Mouse (Mus musculus) forebrain, embryonic 13.5 days (tissue): Measurements from ENCODE around the gene Tanc2. TPM values are rescaled to one million over a fixed set of nuclear protein-coding genes. Genes with fewer than 3 reads are reported as not detected.

Experiments used
- ATAC-seq: fragments of 200-750 bp; cut with Nextera tagmentation; 2 replicates; pipeline ENCODE4 v1.8.0; 2017
- H3K27ac ChIP-seq: fragments of 300-500 bp; sonication (generic); 2 replicates; pipeline ENCODE4 v1.5.1; 2015; ENCODE audit warnings: inconsistent platforms, mild to moderate bottlenecking, moderate library complexity
- H3K27me3 ChIP-seq: fragments of 300-500 bp; sonication (generic); 2 replicates; pipeline ENCODE4 v1.6.1; 2015; ENCODE audit warnings: mild to moderate bottlenecking, inconsistent platforms
- H3K36me3 ChIP-seq: fragments of 300-500 bp; sonication (generic); 2 replicates; pipeline ENCODE4 v1.6.1; 2015; ENCODE audit warnings: mild to moderate bottlenecking, inconsistent platforms; ENCODE audit not compliant: poor library complexity, severe bottlenecking
- H3K4me1 ChIP-seq: fragments of 300-500 bp; sonication (generic); 2 replicates; pipeline ENCODE4 v1.6.1; 2015; ENCODE audit warnings: inconsistent platforms
- H3K4me2 ChIP-seq: fragments of 300-500 bp; sonication (generic); 2 replicates; pipeline ENCODE4 v1.6.1; 2015; ENCODE audit warnings: inconsistent platforms, mild to moderate bottlenecking, moderate library complexity
- H3K4me3 ChIP-seq: fragments of 300-500 bp; sonication (generic); 2 replicates; pipeline ENCODE4 v1.5.1; 2015; ENCODE audit warnings: mild to moderate bottlenecking, inconsistent platforms
- H3K9ac ChIP-seq: fragments of 300-500 bp; sonication (generic); 2 replicates; pipeline ENCODE4 v1.6.1; 2015; ENCODE audit warnings: mild to moderate bottlenecking, inconsistent platforms
- H3K9me3 ChIP-seq: fragments of 300-500 bp; sonication (generic); replicated peaks from 2 replicates; pipeline ENCODE4 v1.6.1; 2016; ENCODE audit warnings: inconsistent platforms
- WGBS: fragments of 180-500 bp; shearing (Covaris S2); methylation state at CpG from one replicate; pipeline ENCODE4 v1.1.7; 2015; 5-methylcytosine and 5-hydroxymethylcytosine counted together
- microRNA-seq: library from miRNA; unstranded; fragments of <30 nt; microRNA quantifications from one replicate; pipeline ENCODE4, GENCODE M21; 2016
- polyA plus RNA-seq: library from polyadenylated mRNA; unstranded; fragments of >200 nt; fragmentation: Nextera tagmentation; extraction: Ambion mirVana; gene quantifications from 2 replicates; pipeline ENCODE4 v1.2.1, GENCODE M21; 2015

Gene Tanc2
- polyA plus RNA-seq, 1 experiment from 2014 or later: 17.4 TPM

DNA sequence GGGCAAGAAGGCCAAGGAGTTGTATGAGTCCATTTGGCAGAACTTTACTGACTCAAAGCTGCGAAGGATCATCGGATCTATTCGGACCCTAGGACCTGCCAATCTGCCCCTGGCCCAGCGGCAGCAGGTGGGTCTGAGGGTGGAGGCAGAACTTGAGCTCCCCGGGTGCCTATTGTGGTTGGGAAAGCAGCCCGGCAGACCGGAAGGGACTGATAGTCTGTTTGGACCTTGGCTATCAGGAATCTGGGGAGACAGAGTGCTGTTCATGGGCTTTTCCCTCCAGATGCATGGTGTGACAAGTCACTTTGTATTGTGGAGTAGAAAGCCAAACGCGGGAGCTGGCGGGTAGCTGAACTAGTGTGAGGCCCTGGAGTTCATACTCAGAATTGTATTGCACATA is 379.2 kb downstream of the Tanc2 start:
- Histone ChIP-seq H3K36me3 (no peaks in the 10 kb centered on the region), H3K4me2 (peak overlapping the region; percentile 94), H3K9ac (no peak overlapping the region), H3K9me3 (no peaks in the 10 kb centered on the region; the same call in 1 of the 2 replicates), H3K27ac (no peak overlapping the region), H3K4me3 (no peak overlapping the region), H3K27me3 (peaks cover 37% of the 10 kb centered on the region), H3K4me1 (peaks cover 14% of the 10 kb centered on the region)
- ATAC-seq: no peak
- WGBS: 39% methylated on average over 10 of the region's 10 CpGs

DNA sequence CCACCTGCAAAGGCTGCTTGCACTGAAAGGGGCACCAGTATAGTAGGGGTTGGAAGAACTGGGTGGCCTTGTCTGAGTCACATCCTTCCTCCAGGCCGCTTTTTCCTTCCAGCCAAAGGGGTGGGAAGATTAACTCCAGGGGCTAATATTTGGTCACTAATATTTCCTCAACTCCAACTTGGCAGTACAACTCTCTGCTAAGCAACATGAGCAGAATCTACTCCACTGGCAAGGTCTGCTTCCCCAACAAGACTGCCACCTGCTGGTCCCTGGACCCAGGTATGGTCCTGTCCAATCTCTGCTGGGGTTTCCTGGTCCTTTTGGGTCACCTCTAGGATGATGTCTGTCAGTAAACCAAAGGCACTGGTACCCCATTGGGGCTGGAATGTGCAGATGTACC is 379.7 kb downstream of the Tanc2 start:
- H3K9ac ChIP-seq: no peak overlapping the region
- no peak for ATAC-seq
- H3K4me1 ChIP-seq: peaks cover 14% of the 10 kb centered on the region
- WGBS: 63% methylated on average over 1 of the region's 1 CpGs
- no peaks in the 10 kb centered on the region; the same call in 1 of the 2 replicates for H3K9me3 ChIP-seq
- H3K36me3 ChIP-seq: no peaks in the 10 kb centered on the region
- H3K27ac ChIP-seq: no peak overlapping the region
- H3K4me3 ChIP-seq: no peak overlapping the region
- no peak overlapping the region for H3K4me2 ChIP-seq
- H3K27me3 ChIP-seq: peaks cover 37% of the 10 kb centered on the region

DNA sequence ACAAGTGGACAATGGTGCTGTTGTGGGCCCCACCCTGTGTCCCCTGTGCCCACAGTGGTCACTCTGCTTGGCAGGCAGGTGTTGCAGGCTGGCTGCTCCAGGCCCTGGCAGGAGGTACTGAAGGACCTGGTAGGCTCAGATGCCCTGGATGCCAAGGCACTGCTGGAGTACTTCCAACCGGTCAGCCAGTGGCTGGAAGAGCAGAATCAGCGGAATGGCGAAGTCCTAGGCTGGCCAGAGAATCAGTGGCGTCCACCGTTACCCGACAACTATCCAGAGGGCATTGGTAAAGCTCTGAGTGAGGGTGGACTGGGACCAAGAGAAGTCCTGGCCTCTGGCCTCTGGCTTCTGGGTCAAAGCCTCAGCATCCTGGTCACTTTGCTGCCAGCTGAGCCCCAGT is 384.8 kb downstream of the Tanc2 start:
- no peak overlapping the region for H3K27ac ChIP-seq
- ATAC-seq: no peak
- H3K27me3 ChIP-seq: peaks cover 3% of the 10 kb centered on the region
- H3K4me1 ChIP-seq: no peaks in the 10 kb centered on the region
- H3K4me3 ChIP-seq: no peak overlapping the region
- 88% methylated on average over 6 of the region's 6 CpGs for WGBS
- H3K4me2 ChIP-seq: no peak overlapping the region
- H3K9ac ChIP-seq: no peak overlapping the region
- H3K9me3 ChIP-seq: no peaks in the 10 kb centered on the region
- H3K36me3 ChIP-seq: no peaks in the 10 kb centered on the region

GRCm38 (mm10) chr11:105975050-105975449 is 385.3 kb downstream of the Tanc2 start:
- H3K36me3 ChIP-seq: no peaks in the 10 kb centered on the region
- 71% methylated on average over 3 of the region's 3 CpGs for WGBS
- H3K4me2 ChIP-seq: no peak overlapping the region
- no peak overlapping the region for H3K9ac ChIP-seq
- H3K27ac ChIP-seq: no peak overlapping the region
- H3K9me3 ChIP-seq: no peaks in the 10 kb centered on the region
- ATAC-seq: no peak
- H3K4me1 ChIP-seq: no peaks in the 10 kb centered on the region
- no peak overlapping the region for H3K4me3 ChIP-seq
- H3K27me3 ChIP-seq: no peaks in the 10 kb centered on the region

DNA sequence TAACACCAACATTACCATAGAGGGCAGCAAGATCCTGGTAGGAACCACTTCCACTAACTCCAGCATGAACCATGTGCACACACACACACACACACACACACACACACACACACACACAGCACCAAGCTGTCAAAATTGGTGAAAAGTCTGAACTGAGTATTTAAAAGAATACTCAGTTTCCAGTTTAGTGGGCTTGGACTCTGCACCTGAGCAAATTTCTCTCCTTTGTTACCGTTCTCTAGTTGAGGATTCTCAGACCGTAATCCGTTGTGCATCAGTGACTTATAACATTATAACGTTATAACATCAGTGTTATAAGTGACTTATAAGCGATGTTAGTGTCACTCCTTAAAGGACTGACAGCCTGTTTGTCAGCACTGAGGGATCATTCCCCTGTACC is 385.9 kb downstream of the Tanc2 start:
- no peaks in the 10 kb centered on the region for H3K36me3 ChIP-seq
- H3K9me3 ChIP-seq: no peaks in the 10 kb centered on the region
- no peak overlapping the region for H3K4me3 ChIP-seq
- 84% methylated on average over 5 of the region's 5 CpGs for WGBS
- ATAC-seq: no peak
- H3K27ac ChIP-seq: no peak overlapping the region
- H3K27me3 ChIP-seq: no peaks in the 10 kb centered on the region
- no peak overlapping the region for H3K9ac ChIP-seq
- no peak overlapping the region for H3K4me2 ChIP-seq
- H3K4me1 ChIP-seq: no peaks in the 10 kb centered on the region

GRCm38 (mm10) chr11:105978232-105978631 is 388.4 kb downstream of the Tanc2 start:
- Histone ChIP-seq H3K4me3 (no peak overlapping the region), H3K9ac (no peak overlapping the region), H3K27me3 (no peaks in the 10 kb centered on the region), H3K9me3 (no peaks in the 10 kb centered on the region), H3K27ac (no peak overlapping the region), H3K36me3 (no peaks in the 10 kb centered on the region), H3K4me1 (no peaks in the 10 kb centered on the region), H3K4me2 (no peak overlapping the region)
- 86% methylated on average over 2 of the region's 2 CpGs for WGBS
- ATAC-seq: no peak

DNA sequence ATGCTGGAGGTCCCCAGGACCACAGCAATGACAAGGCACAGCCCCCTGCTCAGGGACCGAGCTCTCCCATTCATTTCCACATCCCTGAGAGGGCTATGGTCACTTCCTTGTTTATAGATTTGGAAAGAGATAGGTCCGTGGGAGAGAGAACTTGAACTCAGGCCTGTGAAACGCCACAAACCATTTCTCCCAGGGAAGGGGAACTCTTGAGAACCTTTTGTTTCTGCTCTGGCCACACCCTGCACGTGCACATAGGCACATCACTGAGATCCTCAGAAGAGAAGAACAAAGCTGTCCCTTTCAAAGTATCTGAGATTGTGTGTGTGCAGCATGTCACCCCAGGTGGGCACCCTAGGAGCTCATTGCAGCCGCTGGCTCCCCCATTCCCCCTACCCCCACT is 388.8 kb downstream of the Tanc2 start:
- Histone ChIP-seq H3K36me3 (no peaks in the 10 kb centered on the region), H3K9me3 (no peaks in the 10 kb centered on the region), H3K4me2 (no peak overlapping the region), H3K9ac (no peak overlapping the region), H3K27me3 (no peaks in the 10 kb centered on the region), H3K4me3 (no peak overlapping the region), H3K4me1 (no peaks in the 10 kb centered on the region), H3K27ac (no peak overlapping the region)
- 76% methylated on average over 5 of the region's 5 CpGs for WGBS
- ATAC-seq: no peak

Small RNAs within 50 kb of the gene (microRNA-seq; reads per million reads assigned to microRNA genes)
- not detected for gene Gm23990

Other genes starting within 250 kb of the Tanc2 start
- not detected in 2 replicates for gene March10, start 133.3 kb upstream of the Tanc2 start, polyA plus RNA-seq